Mouse (Mus musculus) midbrain, embryonic 11.5 days (tissue): ENCODE measurements around the gene Lamtor5. TPM values are rescaled to one million over a fixed set of nuclear protein-coding genes. Genes with fewer than 3 reads are reported as not detected.

Experiments used
- ATAC-seq: fragments of 200-750 bp; cut with Nextera tagmentation; 2 replicates; pipeline ENCODE4 v1.8.0; 2017; ENCODE audit warnings: moderate TSS enrichment, moderate library complexity; ENCODE audit not compliant: low FRiP score
- DNase-seq: peaks from one replicate; pipeline ENCODE4 v3.0.0; 2015; ENCODE audit warnings: low spot score; ENCODE audit errors: missing footprints
- H3K27ac ChIP-seq: fragments of 300-500 bp; sonication (generic); 2 replicates; pipeline ENCODE4 v1.5.1; 2014; ENCODE audit warnings: low read depth, low read length
- H3K27me3 ChIP-seq: fragments of 300-500 bp; sonication (generic); 2 replicates; pipeline ENCODE4 v1.6.1; 2014; ENCODE audit warnings: mild to moderate bottlenecking, low read length, moderate library complexity, mixed read lengths; ENCODE audit not compliant: control insufficient read depth, insufficient read depth
- H3K36me3 ChIP-seq: fragments of 300-500 bp; sonication (generic); 2 replicates; pipeline ENCODE4 v1.6.1; 2014; ENCODE audit warnings: mild to moderate bottlenecking, low read length, moderate library complexity, mixed read lengths; ENCODE audit not compliant: control insufficient read depth, insufficient read depth
- H3K4me1 ChIP-seq: fragments of 300-500 bp; sonication (generic); 2 replicates; pipeline ENCODE4 v1.6.1; 2014; ENCODE audit warnings: low read length; ENCODE audit not compliant: control insufficient read depth, insufficient read depth
- H3K4me2 ChIP-seq: fragments of 300-500 bp; sonication (generic); 2 replicates; pipeline ENCODE4 v1.6.1; 2014; ENCODE audit warnings: mild to moderate bottlenecking, moderate library complexity
- H3K4me3 ChIP-seq: fragments of 300-500 bp; sonication (generic); 2 replicates; pipeline ENCODE4 v1.5.1; 2014; ENCODE audit warnings: low read depth, low read length
- H3K9ac ChIP-seq: fragments of 300-500 bp; sonication (generic); 2 replicates; pipeline ENCODE4 v1.6.1; 2014; ENCODE audit warnings: low read length
- H3K9me3 ChIP-seq: fragments of 300-500 bp; sonication (generic); 2 replicates; pipeline ENCODE4 v1.6.1; 2016; ENCODE audit warnings: low read length; ENCODE audit not compliant: control insufficient read depth
- WGBS: fragments of 180-500 bp; shearing (Covaris S2); extraction: QIAGEN DNeasy Blood & Tissue Kit; methylation state at CpG from one replicate; pipeline ENCODE4 v1.1.7; 2014; 5-methylcytosine and 5-hydroxymethylcytosine counted together
- polyA plus RNA-seq: library from polyadenylated mRNA; unstranded; fragments of >200 nt; fragmentation: Nextera tagmentation; extraction: Ambion mirVana; gene quantifications from 2 replicates; pipeline ENCODE4 v1.2.1, GENCODE M21; 2014

The Lamtor5 gene
- polyA plus RNA-seq, 1 experiment from 2014 or later, result 198 TPM

DNA sequence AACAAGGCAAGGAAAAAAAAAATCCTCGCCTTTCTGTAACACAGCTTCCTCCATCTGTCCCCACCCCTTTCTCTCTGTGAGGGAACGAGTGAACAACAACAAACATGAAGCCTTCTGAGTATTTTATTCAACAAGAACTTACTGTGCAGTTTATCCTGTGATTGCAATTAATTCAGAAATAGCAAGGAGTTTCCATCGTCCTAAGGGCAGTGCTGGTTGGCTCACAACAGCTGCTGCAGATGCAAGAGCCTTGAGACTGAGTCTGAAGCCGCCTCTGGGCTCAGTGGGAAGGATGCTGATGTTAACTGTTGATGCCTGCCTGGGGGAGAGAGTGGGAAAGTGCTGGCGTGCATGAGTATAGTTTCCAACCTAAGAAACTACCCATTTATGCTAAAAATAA is 20.7 kb upstream of the Lamtor5 start:
- no peak for ATAC-seq
- Histone ChIP-seq H3K4me2 (no peak overlapping the region), H3K4me1 (peaks cover 4% of the 10 kb centered on the region), H3K27ac (no peak overlapping the region), H3K4me3 (no peak overlapping the region), H3K27me3 (no peaks in the 10 kb centered on the region), H3K36me3 (no peaks in the 10 kb centered on the region), H3K9ac (no peak overlapping the region), H3K9me3 (no peaks in the 10 kb centered on the region)
- DNase-seq, result peak; percentile 62
- WGBS, result 67% methylated on average over 5 of the region's 5 CpGs

DNA sequence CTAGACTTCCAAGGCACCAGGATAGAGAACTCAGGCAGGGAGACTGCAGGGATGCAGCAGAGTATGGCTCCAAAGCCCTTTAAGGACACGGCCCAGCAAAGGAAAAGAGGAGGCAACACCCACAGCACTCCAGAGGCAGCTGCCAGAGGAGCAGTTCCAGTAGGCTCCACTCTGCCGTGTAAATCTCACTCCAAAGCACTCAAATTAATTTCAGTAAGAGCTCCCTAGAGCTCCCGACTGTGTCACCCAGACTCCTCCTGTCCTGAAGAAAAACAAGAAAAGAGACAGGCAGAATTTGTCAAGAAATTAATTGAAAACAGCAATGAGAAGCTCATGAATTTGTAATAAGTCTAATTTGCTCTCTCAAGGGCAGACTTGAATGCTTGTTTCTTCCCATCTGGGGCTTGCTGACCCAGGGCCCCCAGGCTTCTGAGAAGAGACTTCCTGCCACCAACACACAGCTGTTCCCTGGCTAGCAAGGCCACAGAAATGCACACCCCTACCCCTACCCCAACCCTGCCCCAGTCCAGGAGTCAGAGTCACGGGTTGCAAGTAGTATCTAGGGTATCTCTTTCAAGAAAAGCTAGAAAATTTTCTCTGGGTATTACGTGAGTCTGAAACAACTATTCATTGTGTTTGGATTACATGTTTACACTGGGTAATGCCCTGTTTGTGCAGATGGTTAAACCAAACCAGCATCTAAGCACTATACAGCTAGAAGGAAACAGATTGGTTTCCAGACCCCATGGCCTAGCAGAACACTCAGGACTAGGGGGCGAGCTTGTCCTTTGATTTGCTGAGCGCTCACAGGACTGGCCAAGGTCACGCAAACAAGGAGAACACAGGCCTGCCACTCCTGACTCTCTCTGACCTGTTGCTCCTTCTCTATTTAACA is 17.5 kb upstream of the Lamtor5 start:
- H3K4me1 ChIP-seq, result peaks cover 4% of the 10 kb centered on the region
- H3K27ac ChIP-seq, result no peak overlapping the region
- no peak overlapping the region for H3K9ac ChIP-seq
- H3K27me3 ChIP-seq, result no peaks in the 10 kb centered on the region
- no peak for DNase-seq
- no peaks in the 10 kb centered on the region for H3K36me3 ChIP-seq
- H3K4me3 ChIP-seq, result no peak overlapping the region
- no peaks in the 10 kb centered on the region for H3K9me3 ChIP-seq
- 62% methylated on average over 8 of the region's 8 CpGs for WGBS
- H3K4me2 ChIP-seq, result no peak overlapping the region
- ATAC-seq, result peak; percentile 54; the same call in 1 of the 2 replicates

DNA sequence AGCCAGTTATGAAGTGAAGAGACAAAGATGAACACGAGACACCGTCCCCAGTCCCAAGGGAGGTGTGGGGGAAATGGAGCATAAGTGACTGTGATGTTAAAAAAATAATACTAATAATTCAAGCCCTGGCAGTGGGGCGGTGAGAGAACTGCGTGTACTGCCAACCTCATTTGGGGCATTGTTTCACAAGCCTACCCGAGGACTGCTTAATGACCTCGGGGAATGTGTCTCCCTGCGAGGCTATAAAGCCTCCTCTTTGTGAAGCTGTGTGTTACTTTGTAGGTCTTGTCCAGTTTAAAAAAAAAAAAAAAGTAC is 16.9 kb upstream of the Lamtor5 start:
- Histone ChIP-seq H3K36me3 (no peaks in the 10 kb centered on the region), H3K9me3 (no peaks in the 10 kb centered on the region), H3K4me1 (peaks cover 4% of the 10 kb centered on the region), H3K27me3 (no peaks in the 10 kb centered on the region), H3K27ac (no peak overlapping the region), H3K4me3 (no peak overlapping the region), H3K4me2 (no peak overlapping the region), H3K9ac (no peak overlapping the region)
- ATAC-seq, result no peak
- no peak for DNase-seq
- 70% methylated on average over 7 of the region's 7 CpGs for WGBS

DNA sequence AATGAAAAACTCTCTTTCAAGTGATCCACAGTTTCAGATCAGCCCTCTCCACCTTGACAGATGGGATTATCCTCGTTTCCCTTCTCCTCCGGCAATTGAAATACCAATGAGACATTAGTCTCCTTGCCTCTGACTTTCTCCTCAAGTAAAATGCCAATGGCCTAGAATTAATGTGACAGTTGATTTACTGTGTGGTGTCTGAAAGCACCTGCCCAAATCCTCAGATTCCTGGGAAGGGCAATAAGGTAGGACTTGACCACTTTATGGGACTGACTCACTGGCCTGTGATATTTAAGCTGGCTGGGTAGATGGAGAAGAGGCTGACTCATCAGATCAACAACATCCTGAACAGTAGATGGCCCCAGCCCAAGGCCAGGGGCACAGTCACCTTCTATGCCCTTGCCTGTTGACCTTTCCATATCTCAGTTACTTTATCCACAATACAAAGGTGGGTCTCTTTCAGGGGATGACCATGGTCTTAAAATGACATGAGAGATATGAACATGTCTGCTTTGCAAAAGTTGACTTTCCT is 11.8 kb upstream of the Lamtor5 start:
- Histone ChIP-seq H3K4me2 (no peak overlapping the region), H3K4me1 (no peaks in the 10 kb centered on the region), H3K4me3 (no peak overlapping the region), H3K9me3 (no peaks in the 10 kb centered on the region), H3K27ac (no peak overlapping the region), H3K36me3 (no peaks in the 10 kb centered on the region), H3K27me3 (no peaks in the 10 kb centered on the region), H3K9ac (no peak overlapping the region)
- DNase-seq (peak; percentile 2), ATAC-seq (no peak)
- WGBS, result 78% methylated on average over 2 of the region's 2 CpGs

DNA sequence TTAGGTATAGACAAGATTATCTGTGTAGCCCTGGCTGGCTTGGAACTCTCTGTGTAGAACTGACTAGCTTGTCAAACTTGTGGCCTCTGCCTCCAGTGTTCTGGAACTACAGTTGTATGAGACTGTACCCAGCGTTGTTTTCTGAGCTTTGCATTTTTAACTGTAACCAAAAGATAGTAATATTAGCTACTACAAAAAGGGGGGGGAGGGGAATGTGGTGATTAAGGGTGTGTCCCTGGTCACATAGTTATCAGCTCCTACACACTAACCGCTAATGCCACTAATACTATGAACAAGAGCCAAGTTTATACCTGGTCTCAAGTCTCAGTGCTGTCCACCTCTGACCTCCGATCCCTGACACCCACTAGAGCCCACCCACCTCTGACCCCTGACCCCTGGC is 6.2 kb upstream of the Lamtor5 start:
- Histone ChIP-seq H3K4me1 (no peaks in the 10 kb centered on the region), H3K27ac (no peak overlapping the region), H3K9me3 (no peaks in the 10 kb centered on the region), H3K27me3 (no peaks in the 10 kb centered on the region), H3K9ac (no peak overlapping the region), H3K36me3 (no peaks in the 10 kb centered on the region), H3K4me2 (no peak overlapping the region), H3K4me3 (no peak overlapping the region)
- no peak for ATAC-seq
- WGBS, result 90% methylated on average over 3 of the region's 3 CpGs
- DNase-seq, result peak; percentile 62

DNA sequence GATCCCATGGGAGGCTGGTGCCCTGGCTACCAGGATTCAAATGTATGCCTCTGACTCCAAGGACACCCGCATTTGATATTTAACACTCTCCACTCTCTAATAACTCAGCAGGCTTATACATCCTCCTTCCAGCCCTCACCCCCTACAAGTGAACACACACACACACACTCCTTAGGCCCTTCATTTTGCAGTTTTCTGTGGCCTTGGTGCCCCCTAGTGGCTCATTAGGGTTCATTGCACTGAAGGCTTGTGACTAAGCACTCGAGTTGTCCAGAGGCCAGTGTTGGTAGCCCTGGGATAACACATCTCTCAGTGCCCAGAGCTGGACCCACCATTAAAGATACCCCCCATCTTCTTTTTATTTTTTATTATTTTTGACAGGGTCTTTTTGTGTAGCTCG is 4.8 kb upstream of the Lamtor5 start:
- no peak overlapping the region for H3K4me2 ChIP-seq
- H3K36me3 ChIP-seq, result no peaks in the 10 kb centered on the region
- H3K27ac ChIP-seq, result no peak overlapping the region

DNA sequence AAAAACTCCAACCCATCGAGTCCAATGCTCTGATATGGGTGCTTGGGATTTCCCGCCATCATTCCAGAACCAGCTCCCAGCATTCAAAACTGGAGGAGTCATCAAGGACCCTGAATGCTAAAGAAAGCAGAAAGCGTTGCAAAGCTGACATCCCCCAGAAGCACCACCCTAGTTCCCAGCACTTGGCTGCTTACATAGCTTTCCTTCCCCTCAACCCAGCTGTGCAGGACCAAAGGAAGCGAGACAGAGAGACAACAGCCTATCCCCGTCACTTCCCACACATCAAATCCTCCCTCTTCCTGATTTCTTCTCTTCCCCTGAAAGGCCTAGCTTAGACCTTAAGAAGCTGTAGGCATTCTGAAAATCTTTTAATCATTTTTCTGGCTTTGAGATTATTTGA is 3.3 kb upstream of the Lamtor5 start:
- ATAC-seq, result no peak
- no peaks in the 10 kb centered on the region for H3K27me3 ChIP-seq
- no peak overlapping the region for H3K9ac ChIP-seq
- no peak overlapping the region for H3K27ac ChIP-seq
- DNase-seq, result peak; percentile 67
- 60% methylated on average over 5 of the region's 5 CpGs for WGBS
- no peak overlapping the region for H3K4me2 ChIP-seq
- no peak overlapping the region for H3K4me3 ChIP-seq
- H3K9me3 ChIP-seq, result no peaks in the 10 kb centered on the region
- H3K4me1 ChIP-seq, result peaks cover 8% of the 10 kb centered on the region
- H3K36me3 ChIP-seq, result no peaks in the 10 kb centered on the region

More for the DNA sequence above, 4.8 kb upstream of the Lamtor5 start:
- Histone ChIP-seq H3K9ac (no peak overlapping the region), H3K27me3 (no peaks in the 10 kb centered on the region), H3K4me3 (no peak overlapping the region), H3K4me1 (no peaks in the 10 kb centered on the region), H3K9me3 (no peaks in the 10 kb centered on the region)
- DNase-seq (peak; percentile 86), ATAC-seq (peak; percentile 71)
- WGBS, result 13% methylated on average over 3 of the region's 3 CpGs

DNA sequence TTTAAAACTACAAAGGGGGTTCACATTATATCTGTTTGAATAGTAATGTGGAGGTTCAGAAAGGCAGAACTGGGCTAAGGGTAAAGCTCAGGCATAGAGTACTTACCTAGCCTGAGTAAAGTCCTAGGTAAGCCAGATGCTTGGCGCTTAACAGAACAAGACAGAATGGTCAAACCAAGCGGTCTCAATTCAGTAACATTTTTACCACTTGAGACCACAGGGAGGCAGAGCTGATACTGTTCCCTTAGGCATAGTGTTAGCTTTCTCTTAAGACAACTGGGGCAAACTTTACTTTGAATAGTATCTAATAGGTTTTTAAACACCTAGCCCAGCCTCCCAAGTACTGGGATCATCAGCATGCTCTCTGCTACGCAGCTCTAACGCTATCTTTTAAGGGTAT is 2.7 kb upstream of the Lamtor5 start:
- H3K36me3 ChIP-seq, result no peaks in the 10 kb centered on the region
- H3K4me3 ChIP-seq, result no peak overlapping the region
- DNase-seq (peak; percentile 70), ATAC-seq (no peak)
- H3K9me3 ChIP-seq, result no peaks in the 10 kb centered on the region
- H3K27me3 ChIP-seq, result no peaks in the 10 kb centered on the region
- WGBS, result 55% methylated on average over 4 of the region's 4 CpGs
- H3K9ac ChIP-seq, result no peak overlapping the region
- peaks cover 8% of the 10 kb centered on the region for H3K4me1 ChIP-seq
- H3K4me2 ChIP-seq, result no peak overlapping the region
- H3K27ac ChIP-seq, result no peak overlapping the region

DNA sequence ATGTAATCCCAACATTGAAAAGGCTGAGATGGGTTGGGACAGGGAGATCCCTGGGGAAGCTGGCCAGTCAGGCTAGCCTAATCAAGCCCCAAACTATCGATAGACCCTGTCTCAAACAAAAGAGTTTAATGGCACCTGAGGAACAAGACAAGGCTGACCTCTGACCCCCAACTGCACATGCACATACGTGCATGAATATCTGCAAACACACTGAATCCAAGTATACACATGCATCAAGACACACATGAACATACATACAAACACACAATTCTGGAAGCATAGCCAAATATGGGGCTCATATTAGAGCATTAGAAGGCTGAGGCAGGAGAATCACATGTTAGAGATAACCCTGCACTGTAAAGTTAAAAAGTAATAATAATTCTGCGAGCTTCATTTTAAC is 2.0 kb upstream of the Lamtor5 start:
- Histone ChIP-seq H3K36me3 (no peaks in the 10 kb centered on the region), H3K9ac (no peak overlapping the region), H3K4me3 (no peak overlapping the region), H3K4me1 (peaks cover 8% of the 10 kb centered on the region), H3K27ac (no peak overlapping the region), H3K27me3 (no peaks in the 10 kb centered on the region), H3K4me2 (no peak overlapping the region), H3K9me3 (no peaks in the 10 kb centered on the region)
- peak; percentile 53 for DNase-seq
- ATAC-seq, result no peak
- WGBS, result 92% methylated on average over 3 of the region's 3 CpGs
